Mouse (Mus musculus): ENCODE results near the gene B4galt4.

DNA sequence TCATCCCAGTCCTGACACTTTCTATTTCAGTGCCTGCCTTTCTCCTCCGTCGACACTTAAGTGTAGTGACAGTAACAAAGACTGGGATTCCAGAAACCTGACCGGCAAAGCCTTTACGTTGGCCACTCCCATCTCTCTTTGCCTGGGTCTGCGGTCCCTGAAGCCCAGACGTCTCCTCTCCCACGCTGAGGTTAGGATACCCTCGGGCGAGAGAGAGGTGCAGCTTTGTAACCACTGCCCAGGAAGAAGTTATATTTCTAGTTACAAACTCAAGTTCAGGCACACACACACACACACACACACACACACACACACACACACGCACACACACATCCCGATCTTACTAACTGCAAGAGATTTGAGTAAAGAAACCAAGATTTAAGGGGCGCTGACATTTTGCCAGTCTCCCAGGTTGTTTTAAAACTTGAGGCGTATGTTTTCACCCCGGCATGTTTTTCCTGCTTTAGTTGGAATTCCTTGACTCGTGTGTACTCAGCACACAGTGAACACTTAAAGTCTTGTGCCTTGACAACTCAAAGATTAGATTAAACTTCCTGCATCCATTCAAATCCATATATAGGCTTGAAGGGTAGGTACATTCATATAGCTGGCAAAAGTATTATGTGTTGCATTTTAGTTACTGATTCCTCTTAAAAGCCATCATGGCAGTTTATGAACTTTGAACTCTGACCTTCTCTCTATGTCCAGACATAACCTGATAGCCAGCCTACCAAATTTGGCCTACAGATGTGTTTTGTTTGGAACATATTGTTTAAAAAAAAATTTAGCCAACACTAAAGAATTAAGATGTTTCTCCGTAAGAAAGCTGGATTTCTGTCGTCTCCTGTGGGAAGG, 28.4 kb upstream of the B4galt4 start:
- TF ChIP-seq CTCF (IDR thresholded peaks at IDR 0.05; ENCODE audit: low read depth, low read length): no peak
- TF ChIP-seq POLR2AphosphoS5 (IDR thresholded peaks at IDR 0.05; ENCODE audit: insufficient replicate concordance, low read depth, low read length): no peak
